Mouse (Mus musculus) midbrain, embryonic 12.5 days (tissue): ENCODE data around the gene Slc1a7. TPM values are rescaled to one million over a fixed set of nuclear protein-coding genes. Genes with fewer than 3 reads are reported as not detected.

Experiments
- ATAC-seq: fragments of 200-750 bp; cut with Nextera tagmentation; 2 replicates; pipeline ENCODE4 v1.8.0; 2017; ENCODE audit warnings: low read depth, moderate TSS enrichment, moderate library complexity; ENCODE audit not compliant: low FRiP score
- H3K27ac ChIP-seq: fragments of 300-500 bp; sonication (generic); replicated peaks from 2 replicates; pipeline ENCODE4 v1.5.1; 2016; ENCODE audit warnings: mild to moderate bottlenecking
- H3K27me3 ChIP-seq: fragments of 300-500 bp; sonication (generic); 2 replicates; pipeline ENCODE4 v1.6.1; 2016; ENCODE audit warnings: mild to moderate bottlenecking
- H3K36me3 ChIP-seq: fragments of 300-500 bp; sonication (generic); 2 replicates; pipeline ENCODE4 v1.6.1; 2016
- H3K4me1 ChIP-seq: fragments of 300-500 bp; sonication (generic); 2 replicates; pipeline ENCODE4 v1.6.1; 2016
- H3K4me2 ChIP-seq: fragments of 300-500 bp; sonication (generic); replicated peaks from 2 replicates; pipeline ENCODE4 v1.6.1; 2016; ENCODE audit warnings: mild to moderate bottlenecking, moderate library complexity
- H3K4me3 ChIP-seq: fragments of 300-500 bp; sonication (generic); 2 replicates; pipeline ENCODE4 v1.5.1; 2016; ENCODE audit warnings: mild to moderate bottlenecking
- H3K9ac ChIP-seq: fragments of 300-500 bp; sonication (generic); replicated peaks from 2 replicates; pipeline ENCODE4 v1.6.1; 2016; ENCODE audit warnings: mild to moderate bottlenecking, moderate library complexity
- H3K9me3 ChIP-seq: fragments of 300-500 bp; sonication (generic); 2 replicates; pipeline ENCODE4 v1.6.1; 2016; ENCODE audit warnings: mild to moderate bottlenecking
- WGBS: fragments of 180-500 bp; shearing (Covaris S2); methylation state at CpG from one replicate; pipeline ENCODE4 v1.1.7; 2016; 5-methylcytosine and 5-hydroxymethylcytosine counted together
- polyA plus RNA-seq: library from polyadenylated mRNA; unstranded; fragments of >200 nt; fragmentation: Nextera tagmentation; extraction: Ambion mirVana; gene quantifications from 2 replicates; pipeline ENCODE4 v1.2.1, GENCODE M21; 2016

Gene Slc1a7
- polyA plus RNA-seq, 1 experiment from 2014 or later, result not detected

DNA sequence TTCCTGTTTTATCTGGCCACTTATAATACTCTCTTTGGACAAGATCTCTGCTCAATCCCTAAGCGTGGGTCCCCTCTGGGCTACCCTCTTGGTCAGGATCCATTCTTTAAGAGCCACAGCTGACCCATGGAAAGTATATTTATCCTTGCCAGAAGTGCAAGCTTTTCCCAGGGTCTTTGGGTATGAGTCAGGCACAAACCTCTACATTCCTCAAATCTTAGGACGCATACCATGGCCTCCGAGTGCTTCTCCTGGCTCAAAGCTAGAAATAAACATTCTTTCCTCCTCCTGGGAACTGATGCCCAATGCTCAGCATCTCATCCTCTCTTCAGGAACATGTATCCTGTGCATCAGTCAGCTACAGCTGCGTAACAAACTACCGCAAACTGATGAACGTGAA, 26.9 kb downstream of the Slc1a7 start:
- no peak for ATAC-seq
- no peak overlapping the region for H3K4me2 ChIP-seq
- H3K36me3 ChIP-seq, result no peaks in the 10 kb centered on the region
- H3K9ac ChIP-seq, result no peak overlapping the region
- peaks cover 7% of the 10 kb centered on the region for H3K4me1 ChIP-seq
- no peak overlapping the region for H3K27ac ChIP-seq
- H3K9me3 ChIP-seq, result no peaks in the 10 kb centered on the region
- H3K27me3 ChIP-seq, result peaks cover 8% of the 10 kb centered on the region; the same call in 1 of the 2 replicates
- WGBS, result 91% methylated on average over 6 of the region's 6 CpGs
- H3K4me3 ChIP-seq, result no peak overlapping the region

- WGBS, result 84% methylated on average over 6 of the region's 6 CpGs
- Histone ChIP-seq H3K4me1 (peaks cover 7% of the 10 kb centered on the region), H3K4me3 (no peak overlapping the region), H3K27me3 (peaks cover 8% of the 10 kb centered on the region; the same call in 1 of the 2 replicates), H3K36me3 (no peaks in the 10 kb centered on the region), H3K9ac (no peak overlapping the region), H3K27ac (no peak overlapping the region), H3K4me2 (no peak overlapping the region), H3K9me3 (no peaks in the 10 kb centered on the region)
- no peak for ATAC-seq
These were observed 27.6 kb downstream of the Slc1a7 start for GRCm38 (mm10) chr4:107995727-107996126.

DNA sequence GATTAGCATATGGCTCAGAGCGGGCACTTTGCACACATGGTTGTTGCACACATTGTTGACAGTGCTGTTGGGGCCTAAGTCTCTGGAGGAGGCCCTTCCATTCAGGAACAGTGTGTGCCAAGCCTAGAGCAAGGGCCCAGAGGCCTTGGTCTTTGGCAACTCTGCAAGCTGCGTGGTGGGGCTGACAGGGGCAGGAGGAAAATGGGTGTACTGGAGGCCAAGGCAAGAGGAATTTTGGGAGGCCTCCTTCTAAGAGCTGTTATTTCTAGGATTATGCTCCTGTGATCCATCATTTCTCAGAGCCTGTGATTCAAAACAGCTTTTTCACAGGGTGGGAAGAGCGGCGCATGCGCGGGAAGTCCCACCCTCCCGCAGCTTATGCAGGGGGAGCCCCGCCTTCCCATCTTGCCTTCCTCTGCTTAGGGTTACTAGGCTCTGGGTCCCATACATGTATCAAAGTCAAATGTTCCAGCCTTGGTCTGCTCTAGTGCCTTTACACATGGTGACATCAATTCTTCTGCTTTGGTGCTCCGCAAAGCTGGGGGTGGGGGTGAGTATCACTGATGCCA, 28.4 kb downstream of the Slc1a7 start:
- Histone ChIP-seq H3K4me1 (peaks cover 6% of the 10 kb centered on the region), H3K9ac (no peak overlapping the region), H3K27me3 (peaks cover 6% of the 10 kb centered on the region; the same call in 1 of the 2 replicates), H3K27ac (no peak overlapping the region), H3K4me3 (no peak overlapping the region), H3K4me2 (no peak overlapping the region), H3K36me3 (no peaks in the 10 kb centered on the region), H3K9me3 (no peaks in the 10 kb centered on the region)
- no peak for ATAC-seq
- WGBS, result 91% methylated on average over 9 of the region's 9 CpGs

- Histone ChIP-seq H3K4me3 (no peak overlapping the region), H3K4me2 (no peak overlapping the region), H3K27me3 (no peaks in the 10 kb centered on the region), H3K9ac (no peak overlapping the region), H3K9me3 (no peaks in the 10 kb centered on the region), H3K4me1 (no peaks in the 10 kb centered on the region), H3K27ac (no peak overlapping the region), H3K36me3 (no peaks in the 10 kb centered on the region)
- 36% methylated on average over 11 of the region's 11 CpGs for WGBS
- ATAC-seq, result no peak
These were observed 30.7 kb downstream of the Slc1a7 start for GRCm38 (mm10) chr4:107998641-107999332.

GRCm38 (mm10) chr4:107999380-107999779, 31.2 kb downstream of the Slc1a7 start:
- no peaks in the 10 kb centered on the region for H3K36me3 ChIP-seq
- no peaks in the 10 kb centered on the region for H3K4me1 ChIP-seq
- no peak overlapping the region for H3K27ac ChIP-seq
- H3K9ac ChIP-seq, result no peak overlapping the region
- H3K4me2 ChIP-seq, result no peak overlapping the region
- H3K9me3 ChIP-seq, result no peaks in the 10 kb centered on the region
- ATAC-seq, result no peak
- no peaks in the 10 kb centered on the region for H3K27me3 ChIP-seq
- H3K4me3 ChIP-seq, result no peak overlapping the region
- WGBS, result 71% methylated on average over 1 of the region's 1 CpGs

DNA sequence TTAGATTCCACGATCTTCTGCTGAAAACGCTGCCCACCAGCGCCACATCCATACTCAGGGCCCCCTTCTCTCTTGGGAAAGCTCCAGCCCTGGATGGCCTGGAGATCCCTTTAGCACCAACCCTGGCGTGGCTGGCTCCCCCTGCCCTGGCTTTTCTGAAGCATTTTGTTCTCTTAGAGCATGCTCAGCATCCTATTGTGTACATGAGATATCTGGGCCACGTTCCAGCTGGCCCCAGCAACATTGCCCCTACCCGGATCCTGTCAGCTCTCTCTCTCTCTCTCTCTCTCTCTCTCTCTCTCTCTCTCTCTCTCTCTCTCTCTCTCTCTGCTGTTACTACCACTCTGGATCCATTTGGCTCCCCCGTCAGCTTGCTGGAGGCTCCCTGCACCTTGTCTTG, 37.2 kb downstream of the Slc1a7 start:
- Histone ChIP-seq H3K4me1 (no peaks in the 10 kb centered on the region), H3K9me3 (no peaks in the 10 kb centered on the region), H3K9ac (no peak overlapping the region), H3K27ac (no peak overlapping the region), H3K27me3 (no peaks in the 10 kb centered on the region), H3K4me2 (no peak overlapping the region), H3K36me3 (no peaks in the 10 kb centered on the region), H3K4me3 (no peak overlapping the region)
- no peak for ATAC-seq
- 63% methylated on average over 7 of the region's 7 CpGs for WGBS

DNA sequence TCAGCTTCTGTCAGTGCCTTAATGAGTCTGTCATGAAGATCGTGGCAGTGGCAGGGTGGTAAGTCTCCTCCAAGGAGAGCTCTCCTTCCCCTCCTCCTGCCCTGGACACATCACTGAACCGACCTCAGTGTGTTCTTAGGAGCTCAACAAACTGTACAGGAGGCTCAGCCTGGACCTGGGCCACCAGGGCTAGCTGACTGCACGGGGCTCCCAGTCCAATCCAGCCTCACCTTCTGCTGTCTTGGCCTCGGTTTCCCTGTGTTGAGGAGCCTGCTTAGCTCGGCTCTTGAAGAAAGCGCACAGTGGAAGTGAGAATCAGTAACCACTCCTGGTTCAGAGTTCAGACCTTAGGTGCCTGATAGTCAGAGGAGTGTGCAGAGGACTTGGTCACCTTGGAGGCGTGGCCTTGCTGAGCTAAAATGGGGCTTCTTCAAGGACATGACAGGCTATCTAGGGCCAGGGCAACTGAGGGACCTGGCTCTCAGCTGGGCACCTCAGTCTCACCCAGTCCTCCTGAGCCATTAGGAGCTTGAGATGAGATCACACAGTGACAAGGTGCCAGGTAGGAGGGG, 39.5 kb downstream of the Slc1a7 start:
- 80% methylated on average over 7 of the region's 7 CpGs for WGBS
- Histone ChIP-seq H3K4me3 (no peak overlapping the region), H3K9ac (no peak overlapping the region), H3K4me2 (no peak overlapping the region), H3K27me3 (no peaks in the 10 kb centered on the region), H3K4me1 (no peaks in the 10 kb centered on the region), H3K27ac (no peak overlapping the region), H3K9me3 (no peaks in the 10 kb centered on the region), H3K36me3 (no peaks in the 10 kb centered on the region)
- ATAC-seq, result no peak

DNA sequence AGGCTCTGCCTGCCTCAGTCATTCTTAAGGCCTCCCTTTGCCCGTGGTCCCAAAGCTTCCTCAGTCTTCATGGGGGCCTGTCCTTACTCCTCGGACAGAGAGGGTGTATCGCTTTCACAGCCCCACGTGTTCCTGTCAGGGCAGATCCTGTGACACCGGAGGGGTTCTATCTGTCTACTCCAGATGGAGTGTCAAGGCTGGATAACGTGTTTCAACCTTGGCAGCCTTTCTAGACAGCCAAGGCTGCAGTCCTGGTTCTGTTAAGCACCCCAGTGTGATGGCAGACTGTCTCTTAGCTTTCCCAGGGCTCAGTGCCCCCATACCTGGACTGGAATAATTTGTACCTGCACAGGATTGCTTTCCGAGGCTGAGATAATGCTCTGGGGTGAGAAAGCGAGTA, 40.4 kb downstream of the Slc1a7 start:
- H3K9me3 ChIP-seq, result no peaks in the 10 kb centered on the region
- no peaks in the 10 kb centered on the region for H3K36me3 ChIP-seq
- no peak overlapping the region for H3K9ac ChIP-seq
- H3K4me3 ChIP-seq, result no peak overlapping the region
- no peak overlapping the region for H3K4me2 ChIP-seq
- WGBS, result 86% methylated on average over 8 of the region's 8 CpGs
- ATAC-seq, result no peak
- no peaks in the 10 kb centered on the region for H3K4me1 ChIP-seq
- no peak overlapping the region for H3K27ac ChIP-seq
- H3K27me3 ChIP-seq, result no peaks in the 10 kb centered on the region

DNA sequence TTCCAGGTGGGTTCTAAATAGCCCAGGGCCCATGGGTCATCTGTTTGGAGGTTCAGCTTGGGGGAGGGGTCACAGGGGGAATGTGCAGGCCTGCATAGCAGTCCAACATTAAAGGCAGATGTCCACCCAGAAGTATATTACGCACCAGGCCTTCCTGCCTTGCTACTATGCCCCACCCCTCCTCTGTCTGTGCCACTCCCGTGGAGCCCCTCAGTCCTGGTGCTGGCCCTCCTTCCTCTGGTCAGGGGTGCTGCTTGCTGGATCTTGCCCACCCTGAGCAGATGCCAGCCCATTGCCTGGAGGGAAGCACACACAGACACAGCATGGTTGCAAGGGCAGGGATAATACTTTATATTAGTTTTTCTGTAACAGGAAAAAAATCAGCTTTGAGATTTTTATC, 46.3 kb downstream of the Slc1a7 start:
- ATAC-seq, result no peak
- Histone ChIP-seq H3K9ac (no peak overlapping the region), H3K4me2 (no peak overlapping the region), H3K9me3 (no peaks in the 10 kb centered on the region), H3K4me3 (no peak overlapping the region), H3K27me3 (no peaks in the 10 kb centered on the region; the same call in 1 of the 2 replicates), H3K36me3 (no peaks in the 10 kb centered on the region), H3K4me1 (peaks cover 11% of the 10 kb centered on the region), H3K27ac (no peak overlapping the region)
- 64% methylated on average over 2 of the region's 2 CpGs for WGBS

- Histone ChIP-seq H3K27me3 (no peaks in the 10 kb centered on the region; the same call in 1 of the 2 replicates), H3K36me3 (no peaks in the 10 kb centered on the region), H3K27ac (no peak overlapping the region), H3K9me3 (no peaks in the 10 kb centered on the region), H3K4me1 (peaks cover 11% of the 10 kb centered on the region), H3K9ac (no peak overlapping the region), H3K4me3 (no peak overlapping the region), H3K4me2 (no peak overlapping the region)
- WGBS, result 62% methylated on average over 14 of the region's 14 CpGs
- ATAC-seq, result no peak
These were observed 47.1 kb downstream of the Slc1a7 start for GRCm38 (mm10) chr4:108015067-108015765.

GRCm38 (mm10) chr4:108016321-108016720, 48.2 kb downstream of the Slc1a7 start:
- 88% methylated on average over 3 of the region's 3 CpGs for WGBS
- Histone ChIP-seq H3K4me2 (no peak overlapping the region), H3K4me3 (no peak overlapping the region), H3K9me3 (no peaks in the 10 kb centered on the region), H3K4me1 (peaks cover 11% of the 10 kb centered on the region), H3K9ac (no peak overlapping the region), H3K27ac (no peak overlapping the region), H3K27me3 (no peaks in the 10 kb centered on the region; the same call in 1 of the 2 replicates), H3K36me3 (no peaks in the 10 kb centered on the region)
- ATAC-seq, result no peak

DNA sequence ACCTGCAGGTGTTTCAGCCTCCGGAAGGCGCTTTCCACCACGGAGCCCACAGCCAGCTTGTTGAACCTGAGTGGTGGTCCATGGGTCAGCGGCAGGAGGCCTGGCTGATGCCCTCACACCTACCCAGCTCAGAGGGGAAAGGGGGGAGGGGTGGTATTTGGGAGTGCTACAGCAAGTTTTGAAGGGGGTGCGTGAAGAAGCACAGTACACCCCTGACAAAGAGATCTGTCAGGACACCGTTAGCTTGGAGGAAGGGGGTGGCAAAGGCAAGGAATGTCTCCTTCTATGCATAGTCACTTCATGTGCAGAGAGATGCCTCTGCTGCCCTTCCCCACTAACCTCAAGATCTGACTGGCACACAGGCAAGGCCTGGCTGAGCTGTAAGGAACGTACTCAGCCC, 49.7 kb downstream of the Slc1a7 start:
- WGBS, result 80% methylated on average over 7 of the region's 7 CpGs
- H3K9ac ChIP-seq, result no peak overlapping the region

More for the DNA sequence above, 49.7 kb downstream of the Slc1a7 start:
- Histone ChIP-seq H3K4me1 (peaks cover 11% of the 10 kb centered on the region), H3K27me3 (peaks cover 2% of the 10 kb centered on the region), H3K9me3 (no peaks in the 10 kb centered on the region), H3K27ac (no peak overlapping the region), H3K36me3 (no peaks in the 10 kb centered on the region), H3K4me3 (no peak overlapping the region), H3K4me2 (no peak overlapping the region)
- ATAC-seq, result no peak
